Mouse (Mus musculus) ovary, postnatal 14 days (tissue): ENCODE measurements around the gene Mgst2.

ENCODE experiments used
- DNase-seq: peaks from one replicate; pipeline ENCODE4 v3.0.0; 2022; ENCODE audit warnings: low spot score

The Mgst2 gene

GRCm38 (mm10) chr3:51654303-51655055 lies 5.7 kb upstream of the Mgst2 start:
- no peak for DNase-seq

- DNase-seq: no peak
These were observed 745 bp upstream of the Mgst2 start for GRCm38 (mm10) chr3:51659415-51659814.

DNA sequence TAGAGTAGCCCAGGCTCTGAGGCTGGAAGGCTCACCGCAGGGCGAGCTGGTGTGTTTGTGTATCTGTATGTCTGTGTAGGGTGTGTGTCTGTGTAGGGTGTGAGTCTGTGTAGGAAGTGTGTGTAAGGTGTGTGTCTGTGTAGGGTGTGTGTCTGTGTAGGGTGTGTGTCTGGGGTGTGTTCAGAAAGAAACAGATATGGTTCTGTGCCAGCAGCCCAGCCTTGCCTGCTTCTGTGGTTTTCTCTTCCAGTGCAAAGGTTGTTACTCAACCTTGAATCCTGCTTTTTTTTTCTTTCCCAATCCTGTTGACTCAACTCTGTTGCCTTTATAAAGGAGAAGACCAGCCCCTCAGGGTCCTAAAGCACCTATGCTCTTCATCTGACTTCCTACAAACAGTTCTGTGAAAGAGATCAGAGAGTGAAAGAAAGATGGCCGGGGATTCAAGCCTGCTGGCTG lies 689 bp downstream of the Mgst2 start:
- no peak for DNase-seq

DNA sequence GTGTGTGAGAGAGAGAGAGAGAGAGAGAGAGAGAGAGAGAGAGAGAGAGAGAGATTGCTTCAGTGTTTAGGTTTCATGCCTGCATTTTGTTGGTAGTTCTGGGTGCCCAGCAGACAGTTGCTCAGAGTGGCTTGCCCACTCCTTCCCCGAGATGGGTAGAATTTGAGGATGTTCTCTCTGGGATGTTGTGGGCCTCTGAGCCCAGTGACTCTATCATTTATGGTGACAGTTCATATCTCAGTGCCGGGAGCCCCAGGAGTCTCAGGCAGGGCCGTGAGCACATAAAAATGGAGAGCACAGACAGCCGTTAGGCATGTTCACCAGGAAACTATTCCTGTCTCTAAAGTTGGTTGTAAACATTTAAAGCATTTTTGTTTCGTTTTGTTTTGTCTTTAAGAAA lies 1.2 kb downstream of the Mgst2 start:
- no peak for DNase-seq

GRCm38 (mm10) chr3:51661880-51662550 lies 1.9 kb downstream of the Mgst2 start:
- no peak for DNase-seq

- DNase-seq: no peak
These were observed 2.4 kb downstream of the Mgst2 start for GRCm38 (mm10) chr3:51662557-51662956.

GRCm38 (mm10) chr3:51668607-51669006 lies 8.4 kb downstream of the Mgst2 start:
- no peak for DNase-seq

GRCm38 (mm10) chr3:51670414-51671070 lies 10.4 kb downstream of the Mgst2 start:
- no peak for DNase-seq

- no peak for DNase-seq
These were observed 10.9 kb downstream of the Mgst2 start for GRCm38 (mm10) chr3:51671071-51671469.

- no peak for DNase-seq
These were observed 12.5 kb downstream of the Mgst2 start for GRCm38 (mm10) chr3:51672631-51673030.

DNA sequence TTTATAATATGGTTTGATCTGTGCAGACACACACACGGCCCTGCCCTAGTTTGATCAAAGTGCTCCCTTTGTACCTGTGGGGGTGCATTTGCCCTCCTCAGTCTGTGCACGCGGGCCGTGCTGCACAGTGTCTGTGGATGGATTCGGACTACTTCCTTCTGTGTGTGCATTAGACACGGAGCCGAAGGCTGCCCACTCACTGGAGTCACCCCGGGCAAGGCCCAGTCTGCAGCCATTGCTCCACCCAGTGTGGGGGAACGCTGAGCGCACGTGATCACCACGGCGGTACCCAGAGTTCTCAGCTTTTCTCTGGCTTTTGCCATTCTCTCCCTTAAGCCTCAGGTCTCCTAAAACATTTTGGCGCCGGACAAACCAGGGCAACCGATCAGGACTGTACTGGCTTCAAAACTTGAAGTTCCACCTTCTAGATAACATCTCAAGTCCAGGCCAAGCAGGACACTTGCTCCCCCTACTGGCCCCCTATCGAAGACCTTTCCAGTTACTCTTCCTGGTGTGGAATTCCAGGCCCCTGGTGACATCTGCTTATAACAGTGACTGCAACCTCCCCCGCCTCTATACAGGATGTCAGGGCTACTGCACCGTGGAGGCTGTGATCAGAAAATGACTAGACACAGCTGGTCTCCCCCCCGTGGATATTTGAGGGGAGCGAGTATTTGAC lies 13.4 kb downstream of the Mgst2 start:
- DNase-seq: peak; percentile 38

DNA sequence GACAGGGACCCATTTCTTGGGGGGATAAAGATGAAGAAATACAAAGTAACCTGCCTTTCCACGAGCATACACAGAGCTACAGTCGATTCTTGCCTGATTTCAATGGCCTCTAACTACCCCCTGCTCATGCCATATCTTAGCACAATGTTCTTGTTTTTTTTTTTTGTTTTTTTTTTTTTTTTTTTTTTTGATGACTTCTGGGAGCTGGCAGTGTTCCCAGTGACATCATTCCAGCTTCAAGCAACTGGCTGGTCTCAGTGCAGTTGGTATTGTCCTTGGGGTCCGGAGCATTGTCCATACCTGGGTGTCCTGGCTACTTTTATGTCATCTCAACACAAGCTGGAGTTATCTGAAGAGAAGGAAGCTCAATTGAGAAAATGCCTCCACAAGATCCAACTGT lies 14.8 kb downstream of the Mgst2 start:
- DNase-seq: no peak

- no peak for DNase-seq
These were observed 25.4 kb downstream of the Mgst2 start for GRCm38 (mm10) chr3:51685539-51685938.

- no peak for DNase-seq
These were observed 26.2 kb downstream of the Mgst2 start for GRCm38 (mm10) chr3:51686316-51686715.

- no peak for DNase-seq
These were observed 26.6 kb downstream of the Mgst2 start for GRCm38 (mm10) chr3:51686791-51687190.

- DNase-seq: no peak
These were observed 28.6 kb downstream of the Mgst2 start for GRCm38 (mm10) chr3:51688725-51689124.

DNA sequence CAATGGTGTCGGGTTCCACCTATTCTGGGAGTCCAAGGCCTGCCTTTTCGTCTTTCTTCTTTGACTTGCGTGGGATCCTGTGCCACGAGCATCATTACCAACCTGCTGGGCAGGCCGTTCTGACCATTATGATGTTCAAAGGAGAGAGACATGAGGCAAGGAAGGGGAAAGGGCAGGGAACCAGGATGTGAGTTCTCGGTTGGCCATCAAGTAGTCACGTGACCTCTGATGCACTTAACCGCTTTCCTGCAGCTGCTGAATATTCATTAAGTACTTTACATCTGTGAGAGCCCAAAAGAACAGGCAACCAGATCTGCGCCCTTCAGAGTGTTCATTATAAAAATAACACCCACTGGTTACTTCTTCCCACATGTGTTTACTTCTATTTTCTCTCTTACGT lies 33.0 kb downstream of the Mgst2 start:
- no peak for DNase-seq

DNA sequence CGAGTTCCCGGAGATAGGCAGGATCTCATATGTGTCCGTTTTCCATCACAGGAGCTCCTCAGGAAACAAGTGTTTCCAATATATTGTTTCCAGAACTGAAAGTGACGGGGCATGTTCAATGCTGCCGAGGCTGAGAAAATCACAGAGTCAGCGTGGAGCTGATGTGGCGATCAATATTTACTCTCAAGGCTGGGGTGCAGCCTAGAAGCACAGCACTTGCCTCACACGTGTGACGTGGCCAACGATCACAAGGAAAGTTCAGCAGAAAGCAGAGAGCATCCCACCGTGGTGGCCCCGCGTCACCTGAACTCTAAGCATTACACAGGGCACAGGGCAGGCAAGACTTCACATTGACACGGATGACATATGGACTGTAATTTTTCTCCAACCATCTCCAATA lies 34.4 kb downstream of the Mgst2 start:
- DNase-seq: no peak

DNA sequence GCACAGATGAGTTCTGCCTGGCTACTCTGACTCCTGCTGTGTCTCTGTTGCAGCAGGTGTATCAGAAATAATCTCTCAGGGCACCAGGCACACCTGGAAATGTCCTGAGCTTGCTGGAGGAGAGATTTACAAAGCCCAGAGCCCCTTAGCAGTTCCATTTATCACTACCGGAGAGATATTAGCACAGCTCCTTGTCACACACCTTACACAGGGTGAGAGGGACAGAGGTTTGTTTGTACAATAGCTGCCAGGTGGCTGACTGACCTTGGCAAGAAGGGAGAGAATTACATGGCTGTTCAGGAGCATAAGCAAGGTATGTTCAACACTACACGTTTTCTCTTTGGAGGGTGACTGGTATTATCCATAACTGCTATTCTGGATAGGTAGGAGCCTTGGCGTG lies 35.6 kb downstream of the Mgst2 start:
- DNase-seq: no peak

DNA sequence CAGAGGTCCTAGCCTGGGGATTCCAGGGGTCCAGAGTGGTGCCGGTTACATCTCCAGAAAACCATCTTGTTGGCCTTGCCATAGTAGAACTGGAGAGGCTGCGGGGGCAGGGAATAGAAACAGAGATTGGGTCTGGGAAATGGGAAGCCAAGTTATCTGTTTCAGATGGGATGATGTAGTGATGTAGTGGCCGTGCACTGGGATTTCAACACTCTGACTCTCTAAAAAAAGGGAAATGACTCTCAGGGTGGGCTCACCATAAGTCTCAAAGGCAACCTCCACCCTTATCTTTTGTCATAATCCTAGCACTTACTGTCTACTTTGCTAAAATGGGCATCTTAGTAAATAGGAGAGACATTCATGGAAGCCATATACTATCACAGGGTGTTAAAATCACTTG lies 37.8 kb downstream of the Mgst2 start:
- no peak for DNase-seq

- no peak for DNase-seq
These were observed 40.0 kb downstream of the Mgst2 start for GRCm38 (mm10) chr3:51700123-51700522.

DNA sequence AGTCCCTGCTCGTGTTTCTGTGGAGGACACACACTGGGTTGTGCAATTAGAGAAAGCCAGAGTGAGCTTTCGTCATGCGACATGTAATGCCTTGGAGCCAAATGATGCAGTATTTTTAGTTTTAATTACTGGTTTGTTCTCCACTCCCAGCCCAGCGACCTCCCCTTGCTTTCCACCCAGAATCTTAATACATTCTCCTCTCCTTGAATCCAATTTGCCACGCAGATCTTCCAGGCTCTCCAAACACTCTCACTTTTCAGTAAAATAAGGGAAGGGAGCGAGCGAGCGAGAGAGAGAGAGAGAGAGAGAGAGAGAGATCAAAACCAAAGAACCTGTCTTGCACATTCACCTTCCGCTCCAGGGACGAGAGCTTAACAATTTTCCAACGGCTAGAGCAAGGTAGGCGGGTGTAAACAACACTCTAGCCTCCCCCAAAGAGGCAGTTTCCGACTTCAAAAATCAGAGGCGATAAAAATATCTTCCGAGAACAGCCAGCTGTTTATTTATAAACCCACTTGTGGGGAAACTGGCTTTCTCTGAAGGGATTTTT lies 40.6 kb downstream of the Mgst2 start:
- peak; percentile 8 for DNase-seq
